ENCODE assay signal across 8 mouse cellular contexts in the genomic region with DNA sequence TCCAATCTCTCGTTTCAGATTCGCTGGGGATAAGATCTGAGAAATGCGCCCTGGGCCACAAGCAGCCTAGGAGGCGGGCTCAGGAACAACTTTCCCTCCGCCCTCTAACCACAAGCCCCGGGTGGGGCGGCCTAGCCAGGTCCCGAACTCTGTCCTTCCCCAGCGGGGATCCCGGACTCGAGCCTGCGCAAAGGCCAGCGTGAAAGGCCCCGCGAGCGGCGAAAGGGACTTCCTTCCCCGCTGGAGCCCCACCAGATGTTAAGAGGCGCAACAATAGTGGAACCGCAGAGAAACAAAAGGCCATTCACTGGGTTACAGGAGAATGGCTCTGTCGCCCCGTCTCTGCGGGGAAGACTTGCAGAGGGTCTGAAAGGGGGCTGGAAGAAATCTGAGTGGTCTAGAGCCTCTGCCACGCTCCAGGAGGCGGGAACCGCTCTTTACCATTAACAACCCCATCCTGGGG. TPM values are rescaled to one million over a fixed set of nuclear protein-coding genes. Genes with fewer than 3 reads are reported as not detected.
DNase-seq lines count a peak whose midpoint lies in the region; ATAC-seq and TF ChIP-seq lines count a peak whose summit lies in the region.

No protein-coding gene starts in this region.

- peak overlapping the region; percentile 78 for H3K9ac ChIP-seq in embryonic facial prominence, embryonic 13.5 days
- peak overlapping the region; percentile 74 for H3K9ac ChIP-seq in heart, embryonic 12.5 days
- peak overlapping the region; percentile 77 for H3K9ac ChIP-seq in kidney, embryonic 14.5 days (ENCODE audit: low read depth, low read length)
- peak overlapping the region; percentile 38 for H3K9ac ChIP-seq in neural tube, embryonic 12.5 days

- DNase-seq in B cell, adult 2 months: peak; percentile 55 to 65
- peak; percentile 66 for DNase-seq in adrenal gland, adult 8-10 months
- DNase-seq in lung, adult 2 months: peak; percentile 76
- DNase-seq in thymus, adult 18-20 months: peak; percentile 56 to 70

- peak overlapping the region; percentile 95 for H3K27ac ChIP-seq in embryonic facial prominence, embryonic 13.5 days
- H3K27ac ChIP-seq in heart, embryonic 12.5 days (ENCODE audit: poor library complexity, severe bottlenecking): no peak overlapping the region
- peak overlapping the region; percentile 74; the same call in 1 of the 2 replicates for H3K27ac ChIP-seq in kidney, embryonic 14.5 days (ENCODE audit: low read depth, low read length)
- no peak overlapping the region for H3K27ac ChIP-seq in neural tube, embryonic 12.5 days

- H3K27me3 ChIP-seq in embryonic facial prominence, embryonic 13.5 days: no peaks in the 10 kb centered on the region; the same call in 1 of the 2 replicates
- peaks cover 5% of the 10 kb centered on the region; the same call in 1 of the 2 replicates for H3K27me3 ChIP-seq in heart, embryonic 12.5 days (replicated peaks)
- H3K27me3 ChIP-seq in kidney, embryonic 14.5 days (ENCODE audit: control insufficient read depth, insufficient read depth, low read length): no peaks in the 10 kb centered on the region
- no peaks in the 10 kb centered on the region for H3K27me3 ChIP-seq in neural tube, embryonic 12.5 days (replicated peaks)

- peaks cover 15% of the 10 kb centered on the region for H3K4me1 ChIP-seq in embryonic facial prominence, embryonic 13.5 days
- H3K4me1 ChIP-seq in heart, embryonic 12.5 days (replicated peaks): no peaks in the 10 kb centered on the region
- H3K4me1 ChIP-seq in kidney, embryonic 14.5 days (ENCODE audit: control insufficient read depth, insufficient read depth, low read length): peaks cover 3% of the 10 kb centered on the region; the same call in 1 of the 2 replicates
- H3K4me1 ChIP-seq in lung, adult 2 months (ENCODE audit: control insufficient read depth, insufficient read depth, low read length): no peaks in the 10 kb centered on the region
- H3K4me1 ChIP-seq in neural tube, embryonic 12.5 days: peaks cover 16% of the 10 kb centered on the region

- peak overlapping the region; percentile 66 for H3K4me3 ChIP-seq in embryonic facial prominence, embryonic 13.5 days
- peak overlapping the region; percentile 74 for H3K4me3 ChIP-seq in heart, embryonic 12.5 days
- H3K4me3 ChIP-seq in kidney, embryonic 14.5 days (ENCODE audit: low read length): peak overlapping the region; percentile 69
- peak overlapping the region; percentile 81 for H3K4me3 ChIP-seq in lung, adult 2 months (replicated peaks; ENCODE audit: extremely low read depth, low read depth, low read length)
- H3K4me3 ChIP-seq in neural tube, embryonic 12.5 days: peak overlapping the region; percentile 57

- peak overlapping the region; percentile 82 for H3K4me2 ChIP-seq in embryonic facial prominence, embryonic 13.5 days
- peak overlapping the region; percentile 95 for H3K4me2 ChIP-seq in heart, embryonic 12.5 days
- H3K4me2 ChIP-seq in kidney, embryonic 14.5 days (replicated peaks; ENCODE audit: low read depth, low read length): peak overlapping the region; percentile 85
- H3K4me2 ChIP-seq in neural tube, embryonic 12.5 days (replicated peaks): peak overlapping the region; percentile 92

- peak; percentile 48; the same call in 1 of the 2 replicates for TF ChIP-seq POLR2A in lung, adult 2 months (IDR thresholded peaks at IDR 0.05; ENCODE audit: borderline replicate concordance, extremely low read depth, low read depth, low read length)

- WGBS in embryonic facial prominence, embryonic 13.5 days: under 1% methylated on average over 26 of the region's 26 CpGs
- under 1% methylated on average over 26 of the region's 26 CpGs for WGBS in heart, embryonic 12.5 days
- WGBS in kidney, embryonic 14.5 days: 1% methylated on average over 26 of the region's 26 CpGs
- under 1% methylated on average over 26 of the region's 26 CpGs for WGBS in lung, adult 2 months
- WGBS in neural tube, embryonic 12.5 days: under 1% methylated on average over 26 of the region's 26 CpGs

- no peak for TF ChIP-seq CTCF in lung, adult 2 months (IDR thresholded peaks at IDR 0.05; ENCODE audit: insufficient read depth, low read length)

- H3K36me3 ChIP-seq in embryonic facial prominence, embryonic 13.5 days: no peaks in the 10 kb centered on the region
- no peaks in the 10 kb centered on the region for H3K36me3 ChIP-seq in heart, embryonic 12.5 days
- H3K36me3 ChIP-seq in kidney, embryonic 14.5 days (ENCODE audit: control insufficient read depth, insufficient read depth, low read length): no peaks in the 10 kb centered on the region
- H3K36me3 ChIP-seq in neural tube, embryonic 12.5 days: no peaks in the 10 kb centered on the region

- ATAC-seq in embryonic facial prominence, embryonic 13.5 days (ENCODE audit: insufficient number of reproducible peaks, insufficient read depth, low FRiP score, low TSS enrichment, low read depth): peak; percentile 78
- ATAC-seq in heart, embryonic 12.5 days (ENCODE audit: insufficient number of reproducible peaks, low FRiP score): peak; percentile 43
- ATAC-seq in kidney, embryonic 14.5 days (ENCODE audit: low FRiP score, low TSS enrichment): peak; percentile 73
- ATAC-seq in neural tube, embryonic 12.5 days (ENCODE audit: low FRiP score, low read depth): peak; percentile 77

- H3K9me3 ChIP-seq in embryonic facial prominence, embryonic 13.5 days: no peaks in the 10 kb centered on the region
- no peaks in the 10 kb centered on the region for H3K9me3 ChIP-seq in heart, embryonic 12.5 days (replicated peaks)
- H3K9me3 ChIP-seq in kidney, embryonic 14.5 days (ENCODE audit: control insufficient read depth, low read length): no peaks in the 10 kb centered on the region
- H3K9me3 ChIP-seq in neural tube, embryonic 12.5 days: no peaks in the 10 kb centered on the region

RNA-seq across cellular contexts. Expression of gene Mob3b, which starts 1.1 kb away (rescaled TPM):
- total RNA-seq in adrenal gland, adult 8-10 months (2022): 10 to 100 TPM; 28.5 to 53.9 (median 39.7) TPM
- 16.9 and 18.5 TPM in 2 replicates for polyA plus RNA-seq in embryonic facial prominence, embryonic 13.5 days (2015; fragmentation: Nextera tagmentation; extraction: Ambion mirVana)
- polyA plus RNA-seq in heart, embryonic 12.5 days (2016; fragmentation: Nextera tagmentation; extraction: Ambion mirVana): 3.5 and 3.6 TPM in 2 replicates
- polyA plus RNA-seq in kidney, embryonic 14.5 days (2014; fragmentation: Nextera tagmentation; extraction: Ambion mirVana): 11.3 and 13.3 TPM in 2 replicates
- polyA plus RNA-seq in lung, adult 2 months (2012; rRNA removed): 8.4 and 10.4 TPM in 2 replicates
- 6.2 and 8.4 TPM in 2 replicates for polyA plus RNA-seq in neural tube, embryonic 12.5 days (2016; fragmentation: Nextera tagmentation; extraction: Ambion mirVana)

RNA-seq across cellular contexts. Expression of gene Ifnk, which starts 4.3 kb away (rescaled TPM):
- total RNA-seq in adrenal gland, adult 8-10 months (2022): under 1 TPM in 1 of 4 experiments, not detected in 3; 0.38 TPM
- 0.35 and 0.69 TPM in 2 replicates for polyA plus RNA-seq in embryonic facial prominence, embryonic 13.5 days (2015; fragmentation: Nextera tagmentation; extraction: Ambion mirVana)
- not detected in 2 replicates for polyA plus RNA-seq in heart, embryonic 12.5 days (2016; fragmentation: Nextera tagmentation; extraction: Ambion mirVana)
- 0.55 TPM in 1 of 2 replicates, not detected in the other for polyA plus RNA-seq in kidney, embryonic 14.5 days (2014; fragmentation: Nextera tagmentation; extraction: Ambion mirVana)
- not detected in 2 replicates for polyA plus RNA-seq in lung, adult 2 months (2012; rRNA removed)
- 0.34 TPM in 1 of 2 replicates, not detected in the other for polyA plus RNA-seq in neural tube, embryonic 12.5 days (2016; fragmentation: Nextera tagmentation; extraction: Ambion mirVana)

Comparison
In these comparisons a context has a peak if more than half of its experiments do, and no peak if none do; other contexts are left out.
1. H3K27ac ChIP-seq: peak in embryonic facial prominence, embryonic 13.5 days (single experiment) and kidney, embryonic 14.5 days (single experiment); none in heart, embryonic 12.5 days (single experiment) and neural tube, embryonic 12.5 days (single experiment).
2. Peak in every context shown above with its lines, with median percentiles within 50 percentile points of each other: DNase-seq, ATAC-seq, H3K4me2 ChIP-seq, H3K4me3 ChIP-seq and H3K9ac ChIP-seq.